Mouse (Mus musculus) bone marrow, adult 2 months (tissue): ENCODE data around the gene Cma2.

ENCODE experiments used
- CTCF ChIP-seq: fragments of 200-500 bp; IDR thresholded peaks from 2 replicates; pipeline ENCODE4 v1.5.1; 2011; ENCODE audit warnings: low read length, control low read depth; ENCODE audit not compliant: control insufficient read depth, insufficient read depth
- POLR2A ChIP-seq: fragments of 200-500 bp; IDR thresholded peaks from 2 replicates; pipeline ENCODE4 v1.6.1; 2011; ENCODE audit warnings: low read depth, mild to moderate bottlenecking, control low read depth, low read length, borderline replicate concordance; ENCODE audit not compliant: control insufficient read depth

DNA sequence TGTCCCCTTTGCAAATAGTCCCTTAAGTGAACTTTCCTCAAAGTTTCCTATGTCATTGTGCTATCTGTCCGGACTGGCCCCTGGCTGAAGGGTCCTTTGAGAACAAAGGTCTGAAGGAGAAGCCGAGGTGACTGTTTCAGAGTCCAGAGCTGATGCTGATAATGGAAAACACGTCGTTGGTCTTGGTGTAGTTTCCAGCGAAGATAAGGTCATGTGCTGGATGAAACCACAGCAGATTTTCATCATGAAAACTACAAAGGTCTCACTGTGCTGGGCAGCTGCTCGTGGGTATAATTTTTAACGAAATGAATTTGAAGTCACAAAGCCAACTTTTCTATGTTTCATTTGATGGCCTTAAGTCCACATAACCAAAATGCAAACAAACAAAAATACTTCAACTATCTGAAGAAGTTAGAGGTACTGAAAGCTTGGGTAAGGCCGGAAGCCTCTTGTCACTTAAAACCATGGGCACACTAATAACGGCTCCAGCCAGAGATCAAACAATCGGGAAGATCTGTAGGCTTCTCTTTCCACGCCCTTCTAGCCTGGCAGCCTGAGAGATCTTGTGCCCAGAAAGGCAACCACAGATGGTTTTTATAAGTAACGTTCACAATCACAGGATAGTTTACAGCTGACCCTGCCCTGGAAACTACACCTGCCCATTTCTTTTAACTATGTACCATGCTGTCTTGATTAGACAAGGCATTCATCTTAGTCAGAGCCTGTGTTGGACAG, 21.4 kb upstream of the Cma2 start:
- TF ChIP-seq POLR2A (no peak), CTCF (no peak)
